Mouse (Mus musculus): ENCODE data around the gene AL732309.1.

Gene AL732309.1

GRCm38 (mm10) chr2:25213266-25213865 lies 33.3 kb downstream of the AL732309.1 start:
- DNase-seq = no peak

GRCm38 (mm10) chr2:25211121-25211670 lies 35.5 kb downstream of the AL732309.1 start, which contains the start of gene Nelfb:
TSS of gene Nelfb (minus strand) at chr2:25211489.
- DNase-seq = peak; percentile 94

GRCm38 (mm10) chr2:25210686-25211085 lies 36.0 kb downstream of the AL732309.1 start:
- DNase-seq = no peak

- DNase-seq = no peak
Observed at GRCm38 (mm10) chr2:25207593-25207992, 39.1 kb downstream of the AL732309.1 start.

- DNase-seq = peak; percentile 46
Observed at GRCm38 (mm10) chr2:25203631-25204214, 42.9 kb downstream of the AL732309.1 start.

GRCm38 (mm10) chr2:25200631-25201030 lies 46.0 kb downstream of the AL732309.1 start:
- no peak for DNase-seq

- DNase-seq = no peak
Observed at GRCm38 (mm10) chr2:25197946-25198345, 48.7 kb downstream of the AL732309.1 start.

- peak; percentile 32 for DNase-seq
Observed at GRCm38 (mm10) chr2:25197191-25197590, 49.5 kb downstream of the AL732309.1 start.

GRCm38 (mm10) chr2:25196172-25196954 lies 50.3 kb downstream of the AL732309.1 start, which contains the start of gene Tor4a:
TSS of gene Tor4a (minus strand) at chr2:25196886.
- DNase-seq = peak; percentile 92

- DNase-seq = peak; percentile 84
Observed at GRCm38 (mm10) chr2:25195211-25196156, 51.2 kb downstream of the AL732309.1 start.
